Mouse (Mus musculus): Measurements from ENCODE around the gene Rab6b. TPM values are rescaled to one million over a fixed set of nuclear protein-coding genes. Genes with fewer than 3 reads are reported as not detected.

Rab6b gene
- total RNA-seq (2021), result 100 to 1,000 TPM; 439 to 461 TPM

- peak; percentile 80 for DNase-seq
These were observed at the start of gene Rab6b for GRCm38 (mm10) chr9:103111621-103112470. Gene Rab6b, plus strand, starts transcription at chr9:103111787.

GRCm38 (mm10) chr9:103063591-103063990 is 48.0 kb upstream of the Rab6b start:
- DNase-seq, result no peak

GRCm38 (mm10) chr9:103066845-103067244 is 44.7 kb upstream of the Rab6b start:
- no peak for DNase-seq

- no peak for DNase-seq
These were observed 43.9 kb upstream of the Rab6b start for GRCm38 (mm10) chr9:103067651-103068050.

- no peak for DNase-seq
These were observed 42.8 kb upstream of the Rab6b start for GRCm38 (mm10) chr9:103068769-103069168.

GRCm38 (mm10) chr9:103071541-103072203 is 39.9 kb upstream of the Rab6b start:
- DNase-seq, result no peak

GRCm38 (mm10) chr9:103072204-103072599 is 39.4 kb upstream of the Rab6b start:
- DNase-seq, result no peak

- DNase-seq, result no peak
These were observed 38.6 kb upstream of the Rab6b start for GRCm38 (mm10) chr9:103072926-103073515.

GRCm38 (mm10) chr9:103076836-103077531 is 34.6 kb upstream of the Rab6b start:
- no peak for DNase-seq

- DNase-seq, result no peak
These were observed 33.3 kb upstream of the Rab6b start for GRCm38 (mm10) chr9:103078194-103078691.

GRCm38 (mm10) chr9:103080211-103080610 is 31.4 kb upstream of the Rab6b start:
- DNase-seq, result no peak

GRCm38 (mm10) chr9:103082246-103082975 is 29.2 kb upstream of the Rab6b start:
- no peak for DNase-seq

- no peak for DNase-seq
These were observed 28.2 kb upstream of the Rab6b start for GRCm38 (mm10) chr9:103083405-103083804.

- no peak for DNase-seq
These were observed 24.9 kb upstream of the Rab6b start for GRCm38 (mm10) chr9:103086736-103087135.

GRCm38 (mm10) chr9:103087301-103087700 is 24.3 kb upstream of the Rab6b start:
- DNase-seq, result no peak

GRCm38 (mm10) chr9:103088661-103089060 is 22.9 kb upstream of the Rab6b start:
- DNase-seq, result no peak

- DNase-seq, result no peak
These were observed 21.3 kb upstream of the Rab6b start for GRCm38 (mm10) chr9:103090116-103090875.

- no peak for DNase-seq
These were observed 20.3 kb upstream of the Rab6b start for GRCm38 (mm10) chr9:103091039-103091883.

- peak; percentile 78 to 79 for DNase-seq
These were observed 19.3 kb upstream of the Rab6b start for GRCm38 (mm10) chr9:103092248-103092647.

- DNase-seq, result no peak
These were observed 17.9 kb upstream of the Rab6b start for GRCm38 (mm10) chr9:103093681-103094080.

All from layer of hippocampus, postnatal 36 days (tissue).